Mouse (Mus musculus): Measurements from ENCODE around the gene Ccdc141. TPM values are rescaled to one million over a fixed set of nuclear protein-coding genes. Genes with fewer than 3 reads are reported as not detected.
A peak's percentile ranks its signal among the peaks of the same experiment; 100 is the strongest.

The Ccdc141 gene
- polyA plus RNA-seq, 1 experiment = 0.41 TPM

GRCm38 (mm10) chr2:76983601-76984000 is 186.8 kb downstream of the Ccdc141 start:
- Histone ChIP-seq H3K27me3 (ENCODE audit: control insufficient read depth, insufficient read depth, low read length) (no peaks in the 10 kb centered on the region), H3K4me3 (ENCODE audit: low read depth, low read length) (no peak overlapping the region), H3K4me1 (ENCODE audit: control insufficient read depth, insufficient read depth, insufficient read length, low read length) (no peaks in the 10 kb centered on the region; the same call in 1 of the 2 replicates), H3K27ac (ENCODE audit: insufficient read depth, low read depth, low read length) (no peak overlapping the region), H3K36me3 (ENCODE audit: control insufficient read depth, insufficient read depth, low read length) (no peaks in the 10 kb centered on the region)
- no peak for TF ChIP-seq POLR2A (IDR thresholded peaks at IDR 0.05; ENCODE audit: low read depth, low read length)
- no peak for TF ChIP-seq CTCF (IDR thresholded peaks at IDR 0.05; ENCODE audit: extremely low read depth, insufficient read length, insufficient replicate concordance, low read depth, low read length)
- WGBS = 27% methylated on average over 5 of the region's 5 CpGs

GRCm38 (mm10) chr2:76982391-76983145 is 187.9 kb downstream of the Ccdc141 start, which contains the start of gene Ttn:
Gene Ttn, minus strand, starts transcription at chr2:76982547.
- Histone ChIP-seq H3K27me3 (ENCODE audit: control insufficient read depth, insufficient read depth, low read length) (no peaks in the 10 kb centered on the region), H3K4me1 (ENCODE audit: control insufficient read depth, insufficient read depth, insufficient read length, low read length) (no peaks in the 10 kb centered on the region; the same call in 1 of the 2 replicates), H3K27ac (ENCODE audit: insufficient read depth, low read depth, low read length) (no peak within 1 kb of the TSS), H3K36me3 (ENCODE audit: control insufficient read depth, insufficient read depth, low read length) (no peaks in the 10 kb centered on the region), H3K4me3 (ENCODE audit: low read depth, low read length) (no peak within 1 kb of the TSS)
- WGBS = 85% methylated on average over 18 of the region's 18 CpGs
- TF ChIP-seq POLR2A (IDR thresholded peaks at IDR 0.05; ENCODE audit: low read depth, low read length) (no peak), CTCF (IDR thresholded peaks at IDR 0.05; ENCODE audit: extremely low read depth, insufficient read length, insufficient replicate concordance, low read depth, low read length) (no peak)

- TF ChIP-seq CTCF (IDR thresholded peaks at IDR 0.05; ENCODE audit: extremely low read depth, insufficient read length, insufficient replicate concordance, low read depth, low read length) (no peak), POLR2A (IDR thresholded peaks at IDR 0.05; ENCODE audit: low read depth, low read length) (no peak)
- 76% methylated on average over 5 of the region's 5 CpGs for WGBS
- Histone ChIP-seq H3K27ac (ENCODE audit: insufficient read depth, low read depth, low read length) (no peak overlapping the region), H3K36me3 (ENCODE audit: control insufficient read depth, insufficient read depth, low read length) (no peaks in the 10 kb centered on the region), H3K4me1 (ENCODE audit: control insufficient read depth, insufficient read depth, insufficient read length, low read length) (no peaks in the 10 kb centered on the region; the same call in 1 of the 2 replicates), H3K27me3 (ENCODE audit: control insufficient read depth, insufficient read depth, low read length) (no peaks in the 10 kb centered on the region), H3K4me3 (ENCODE audit: low read depth, low read length) (no peak overlapping the region)
Observed at GRCm38 (mm10) chr2:76981717-76982116, 188.7 kb downstream of the Ccdc141 start.

GRCm38 (mm10) chr2:76980146-76980545 is 190.3 kb downstream of the Ccdc141 start:
- no peak overlapping the region for H3K4me3 ChIP-seq (ENCODE audit: low read depth, low read length)
- no peaks in the 10 kb centered on the region; the same call in 1 of the 2 replicates for H3K4me1 ChIP-seq (ENCODE audit: control insufficient read depth, insufficient read depth, insufficient read length, low read length)
- no peaks in the 10 kb centered on the region for H3K36me3 ChIP-seq (ENCODE audit: control insufficient read depth, insufficient read depth, low read length)
- no peaks in the 10 kb centered on the region for H3K27me3 ChIP-seq (ENCODE audit: control insufficient read depth, insufficient read depth, low read length)
- no peak overlapping the region for H3K27ac ChIP-seq (ENCODE audit: insufficient read depth, low read depth, low read length)
- WGBS = 38% methylated on average over 9 of the region's 9 CpGs
- TF ChIP-seq CTCF (IDR thresholded peaks at IDR 0.05; ENCODE audit: extremely low read depth, insufficient read length, insufficient replicate concordance, low read depth, low read length) (peak; percentile 71; the same call in 1 of the 2 replicates), POLR2A (IDR thresholded peaks at IDR 0.05; ENCODE audit: low read depth, low read length) (no peak)

- Histone ChIP-seq H3K4me3 (ENCODE audit: low read depth, low read length) (no peak overlapping the region), H3K27ac (ENCODE audit: insufficient read depth, low read depth, low read length) (no peak overlapping the region), H3K36me3 (ENCODE audit: control insufficient read depth, insufficient read depth, low read length) (no peaks in the 10 kb centered on the region), H3K27me3 (ENCODE audit: control insufficient read depth, insufficient read depth, low read length) (no peaks in the 10 kb centered on the region), H3K4me1 (ENCODE audit: control insufficient read depth, insufficient read depth, insufficient read length, low read length) (no peaks in the 10 kb centered on the region; the same call in 1 of the 2 replicates)
- TF ChIP-seq CTCF (IDR thresholded peaks at IDR 0.05; ENCODE audit: extremely low read depth, insufficient read length, insufficient replicate concordance, low read depth, low read length) = no peak
- no peak for TF ChIP-seq POLR2A (IDR thresholded peaks at IDR 0.05; ENCODE audit: low read depth, low read length)
- 70% methylated on average over 6 of the region's 6 CpGs for WGBS
Observed at GRCm38 (mm10) chr2:76977650-76978049, 192.8 kb downstream of the Ccdc141 start.

GRCm38 (mm10) chr2:76972051-76972450 is 198.4 kb downstream of the Ccdc141 start:
- 65% methylated on average over 4 of the region's 4 CpGs for WGBS
- Histone ChIP-seq H3K4me3 (ENCODE audit: low read depth, low read length) (no peak overlapping the region), H3K36me3 (ENCODE audit: control insufficient read depth, insufficient read depth, low read length) (no peaks in the 10 kb centered on the region), H3K4me1 (ENCODE audit: control insufficient read depth, insufficient read depth, insufficient read length, low read length) (no peaks in the 10 kb centered on the region), H3K27ac (ENCODE audit: insufficient read depth, low read depth, low read length) (no peak overlapping the region), H3K27me3 (ENCODE audit: control insufficient read depth, insufficient read depth, low read length) (no peaks in the 10 kb centered on the region)
- TF ChIP-seq CTCF (IDR thresholded peaks at IDR 0.05; ENCODE audit: extremely low read depth, insufficient read length, insufficient replicate concordance, low read depth, low read length) (no peak), POLR2A (IDR thresholded peaks at IDR 0.05; ENCODE audit: low read depth, low read length) (no peak)

- H3K36me3 ChIP-seq (ENCODE audit: control insufficient read depth, insufficient read depth, low read length) = no peaks in the 10 kb centered on the region
- H3K4me1 ChIP-seq (ENCODE audit: control insufficient read depth, insufficient read depth, insufficient read length, low read length) = no peaks in the 10 kb centered on the region
- H3K27me3 ChIP-seq (ENCODE audit: control insufficient read depth, insufficient read depth, low read length) = no peaks in the 10 kb centered on the region
- WGBS = 59% methylated on average over 5 of the region's 5 CpGs
- H3K4me3 ChIP-seq (ENCODE audit: low read depth, low read length) = no peak overlapping the region
- no peak overlapping the region for H3K27ac ChIP-seq (ENCODE audit: insufficient read depth, low read depth, low read length)
- TF ChIP-seq POLR2A (IDR thresholded peaks at IDR 0.05; ENCODE audit: low read depth, low read length) (no peak), CTCF (IDR thresholded peaks at IDR 0.05; ENCODE audit: extremely low read depth, insufficient read length, insufficient replicate concordance, low read depth, low read length) (no peak)
Observed at GRCm38 (mm10) chr2:76971069-76971468, 199.4 kb downstream of the Ccdc141 start.
